Mouse (Mus musculus) MEL (cell line): ENCODE data around the gene Drg1. TPM values are rescaled to one million over a fixed set of nuclear protein-coding genes. Genes with fewer than 3 reads are reported as not detected.
A peak's percentile ranks its signal among the peaks of the same experiment; 100 is the strongest.

ENCODE experiments used
- DNase-seq: peaks from one replicate; pipeline ENCODE4 v3.0.0; 2011; ENCODE audit warnings: low read depth, low spot score
- H3K27ac ChIP-seq: 2 replicates; pipeline ENCODE4 v1.5.1; 2012; ENCODE audit warnings: low read depth, mild to moderate bottlenecking, control low read depth, low read length, moderate library complexity; ENCODE audit not compliant: control insufficient read depth
- H3K27me3 ChIP-seq, 2 experiments: fragments of 150-350 bp in 1 of 2; sonication (generic) in 1 of 2; 2 replicates each; pipeline ENCODE4 v1.6.1; 2012; ENCODE audit warnings: low read length in 2 of 2, mild to moderate bottlenecking in 2 of 2, improper control_type of control experiment in 1 of 2, moderate library complexity in 1 of 2; ENCODE audit not compliant: insufficient read depth in 2 of 2, control insufficient read depth in 1 of 2
- H3K36me3 ChIP-seq, 2 experiments: 2 replicates each; pipeline ENCODE4 v1.6.1; 2012 to 2014; ENCODE audit warnings: low read length in 2 of 2, improper control_type of control experiment in 1 of 2, inconsistent platforms in 1 of 2, mild to moderate bottlenecking in 1 of 2; ENCODE audit not compliant: insufficient read depth in 2 of 2, control insufficient read depth in 1 of 2
- H3K4me1 ChIP-seq, 2 experiments: fragments of 150-350 bp in 1 of 2; sonication (generic) in 1 of 2; 2 replicates each; pipeline ENCODE4 v1.6.1; 2012; ENCODE audit warnings: low read length in 2 of 2, improper control_type of control experiment in 1 of 2, mild to moderate bottlenecking in 1 of 2; ENCODE audit not compliant: insufficient read depth in 2 of 2, control insufficient read depth in 1 of 2
- H3K4me3 ChIP-seq, 2 experiments: fragments of 150-350 bp in 1 of 2; sonication (generic) in 1 of 2; 2 replicates each; pipeline ENCODE4 v1.5.1; 2012; ENCODE audit warnings: low read depth in 2 of 2, low read length in 2 of 2, mild to moderate bottlenecking in 2 of 2, moderate library complexity in 2 of 2, control low read depth in 1 of 2, improper control_type of control experiment in 1 of 2; ENCODE audit not compliant: control insufficient read depth in 1 of 2, insufficient read depth in 1 of 2
- H3K79me2 ChIP-seq: 2 replicates; pipeline ENCODE4 v1.6.1; 2012; ENCODE audit warnings: mild to moderate bottlenecking, low read length, moderate library complexity; ENCODE audit not compliant: control insufficient read depth, poor library complexity, insufficient read depth
- H3K9ac ChIP-seq: 2 replicates; pipeline ENCODE4 v1.6.1; 2012; ENCODE audit warnings: low read depth, mild to moderate bottlenecking, control low read depth, low read length, moderate library complexity; ENCODE audit not compliant: control insufficient read depth, poor library complexity, severe bottlenecking
- H3K9me3 ChIP-seq: fragments of 150-350 bp; sonication (generic); replicated peaks from 2 replicates; pipeline ENCODE4 v1.6.1; 2012; ENCODE audit warnings: mild to moderate bottlenecking, low read length, improper control_type of control experiment, moderate library complexity; ENCODE audit not compliant: insufficient read depth
- BHLHE40 ChIP-seq: IDR thresholded peaks from 2 replicates; pipeline ENCODE4 v1.6.1; 2012; ENCODE audit warnings: low read depth, mild to moderate bottlenecking, inconsistent platforms, low read length, improper control_type of control experiment, borderline replicate concordance
- CHD1 ChIP-seq: IDR thresholded peaks from 2 replicates; pipeline ENCODE4 v1.6.1; 2012; ENCODE audit warnings: low read depth, mild to moderate bottlenecking, inconsistent platforms, low read length, improper control_type of control experiment
- CHD2 ChIP-seq: IDR thresholded peaks from 2 replicates; pipeline ENCODE4 v1.6.1; 2011; ENCODE audit warnings: low read length, improper control_type of control experiment
- CTCF ChIP-seq, 3 experiments: IDR thresholded peaks in 2 of 3; conservative IDR thresholded peaks in 1 of 3; 2 replicates each; pipeline ENCODE4 v1.5.1; 2011 to 2012; ENCODE audit warnings: low read length in 3 of 3, low read depth in 2 of 3, mild to moderate bottlenecking in 2 of 3, improper control_type of control experiment in 1 of 3, inconsistent platforms in 1 of 3, mixed read lengths in 1 of 3, moderate library complexity in 1 of 3; ENCODE audit not compliant: control insufficient read depth in 1 of 3, insufficient read depth in 1 of 3, poor library complexity in 1 of 3, severe bottlenecking in 1 of 3
- E2F4 ChIP-seq: IDR thresholded peaks from 2 replicates; pipeline ENCODE4 v1.6.1; 2011; ENCODE audit warnings: low read depth, low read length, improper control_type of control experiment, borderline replicate concordance
- ELF1 ChIP-seq: IDR thresholded peaks from 2 replicates; pipeline ENCODE4 v1.6.1; 2014; ENCODE audit warnings: low read depth, mild to moderate bottlenecking, inconsistent platforms, low read length, improper control_type of control experiment, moderate library complexity
- EP300 ChIP-seq, 2 experiments: IDR thresholded peaks; 2 replicates each; pipeline ENCODE4 v1.6.1; 2011; ENCODE audit warnings: improper control_type of control experiment in 2 of 2, low read length in 2 of 2, low read depth in 1 of 2, mild to moderate bottlenecking in 1 of 2
- ETS1 ChIP-seq: IDR thresholded peaks from 2 replicates; pipeline ENCODE4 v1.6.1; 2012; ENCODE audit warnings: low read depth, mild to moderate bottlenecking, inconsistent platforms, low read length, improper control_type of control experiment, moderate library complexity
- GABPA ChIP-seq: IDR thresholded peaks from 2 replicates; pipeline ENCODE4 v1.6.1; 2012; ENCODE audit warnings: low read depth, mild to moderate bottlenecking, inconsistent platforms, low read length, improper control_type of control experiment, moderate library complexity
- JUND ChIP-seq: IDR thresholded peaks from 2 replicates; pipeline ENCODE4 v1.6.1; 2011; ENCODE audit warnings: low read depth, mild to moderate bottlenecking, improper control_type of control experiment, low read length
- KAT2A ChIP-seq: conservative IDR thresholded peaks from 2 replicates; pipeline ENCODE4 v1.6.1; 2012; ENCODE audit warnings: low read depth, low read length, improper control_type of control experiment, inconsistent platforms
- MAFK ChIP-seq: IDR thresholded peaks from 2 replicates; pipeline ENCODE4 v1.6.1; 2011; ENCODE audit warnings: low read depth, mild to moderate bottlenecking, low read length, improper control_type of control experiment, borderline replicate concordance
- MAX ChIP-seq: IDR thresholded peaks from 2 replicates; pipeline ENCODE4 v1.6.1; 2011; ENCODE audit warnings: low read length, improper control_type of control experiment
- MAZ ChIP-seq: IDR thresholded peaks from 2 replicates; pipeline ENCODE4 v1.6.1; 2012; ENCODE audit warnings: low read depth, mild to moderate bottlenecking, inconsistent platforms, low read length, improper control_type of control experiment
- MEF2A ChIP-seq: IDR thresholded peaks from 2 replicates; pipeline ENCODE4 v1.6.1; 2014; ENCODE audit warnings: low read depth, mild to moderate bottlenecking, inconsistent platforms, low read length, improper control_type of control experiment; ENCODE audit not compliant: poor library complexity, insufficient replicate concordance, severe bottlenecking; ENCODE audit errors: extremely low read depth
- MXI1 ChIP-seq: IDR thresholded peaks from 2 replicates; pipeline ENCODE4 v1.6.1; 2011; ENCODE audit warnings: mild to moderate bottlenecking, low read depth, low read length, improper control_type of control experiment
- MYC ChIP-seq: IDR thresholded peaks from 2 replicates; pipeline ENCODE4 v1.6.1; 2011; ENCODE audit warnings: low read depth, mild to moderate bottlenecking, low read length, improper control_type of control experiment, moderate library complexity
- NELFE ChIP-seq: IDR thresholded peaks from 2 replicates; pipeline ENCODE4 v1.6.1; 2011; ENCODE audit warnings: low read depth, low read length, improper control_type of control experiment
- NRF1 ChIP-seq: IDR thresholded peaks from 2 replicates; pipeline ENCODE4 v1.6.1; 2014; ENCODE audit warnings: low read depth, mild to moderate bottlenecking, inconsistent platforms, low read length, improper control_type of control experiment, moderate library complexity; ENCODE audit not compliant: poor library complexity, insufficient read depth, severe bottlenecking
- POLR2A ChIP-seq, 2 experiments: IDR thresholded peaks; 2 replicates each; pipeline ENCODE4 v1.6.1; 2011 to 2012; ENCODE audit warnings: low read length in 2 of 2, mild to moderate bottlenecking in 2 of 2, control low read depth in 1 of 2, improper control_type of control experiment in 1 of 2, low read depth in 1 of 2, moderate library complexity in 1 of 2; ENCODE audit not compliant: control insufficient read depth in 1 of 2, insufficient read depth in 1 of 2, poor library complexity in 1 of 2
- POLR2AphosphoS2 ChIP-seq: IDR thresholded peaks from 2 replicates; pipeline ENCODE4 v1.6.1; 2011; ENCODE audit warnings: low read length, improper control_type of control experiment
- POLR2AphosphoS5 ChIP-seq: IDR thresholded peaks from 2 replicates; pipeline ENCODE4 v1.6.1; 2012; ENCODE audit warnings: low read depth, borderline replicate concordance, mild to moderate bottlenecking, inconsistent platforms, low read length, moderate library complexity, mixed read lengths
- RAD21 ChIP-seq: IDR thresholded peaks from 2 replicates; pipeline ENCODE4 v1.6.1; 2011; ENCODE audit warnings: mild to moderate bottlenecking, low read depth, low read length, improper control_type of control experiment
- RCOR1 ChIP-seq: IDR thresholded peaks from 2 replicates; pipeline ENCODE4 v1.6.1; 2012; ENCODE audit warnings: low read depth, mild to moderate bottlenecking, inconsistent platforms, low read length, improper control_type of control experiment
- TAL1 ChIP-seq: IDR thresholded peaks from 2 replicates; pipeline ENCODE4 v1.6.1; 2012; ENCODE audit warnings: mild to moderate bottlenecking, inconsistent platforms, low read length, moderate library complexity, mixed read lengths
- USF1 ChIP-seq: IDR thresholded peaks from 2 replicates; pipeline ENCODE4 v1.6.1; 2014; ENCODE audit warnings: low read depth, mild to moderate bottlenecking, inconsistent platforms, low read length, improper control_type of control experiment, moderate library complexity
- USF2 ChIP-seq, 2 experiments: IDR thresholded peaks; 2 replicates each; pipeline ENCODE4 v1.6.1; 2011 to 2012; ENCODE audit warnings: improper control_type of control experiment in 2 of 2, low read length in 2 of 2, borderline replicate concordance in 1 of 2, inconsistent platforms in 1 of 2, low read depth in 1 of 2, mild to moderate bottlenecking in 1 of 2; ENCODE audit not compliant: insufficient read depth in 1 of 2
- ZC3H11A ChIP-seq: IDR thresholded peaks from 2 replicates; pipeline ENCODE4 v1.6.1; 2012; ENCODE audit warnings: low read depth, mild to moderate bottlenecking, inconsistent platforms, low read length, improper control_type of control experiment
- ZKSCAN1 ChIP-seq: IDR thresholded peaks from 2 replicates; pipeline ENCODE4 v1.6.1; 2012; ENCODE audit warnings: low read depth, mild to moderate bottlenecking, inconsistent platforms, low read length, improper control_type of control experiment, moderate library complexity
- ZMIZ1 ChIP-seq: IDR thresholded peaks from 2 replicates; pipeline ENCODE4 v1.6.1; 2012; ENCODE audit warnings: low read depth, mild to moderate bottlenecking, inconsistent platforms, low read length, improper control_type of control experiment, moderate library complexity
- polyA plus RNA-seq, 2 experiments: library from polyadenylated mRNA; stranded (reverse) in 1 of 2; unstranded in 1 of 2; fragments of >175 nt in 1 of 2; fragments of >200 nt in 1 of 2; gene quantifications; 2 replicates each; pipeline versions ENCODE4 v1.2.1 to v1.2.4; 2012; ENCODE audit warnings: low replicate concordance in 2 of 2, low read depth in 1 of 2; ENCODE audit not compliant: insufficient read length in 2 of 2, insufficient read depth in 1 of 2, missing spikeins in 1 of 2
- total RNA-seq: library from RNA; depleted of rRNA; stranded (reverse); fragments of 300-350 nt; gene quantifications from 2 replicates; pipeline ENCODE4 v1.2.3, GENCODE M21; 2012

Gene Drg1
- total and polyA plus RNA-seq, 3 experiments, result 161 to 1,664 (median 212) TPM

- H3K79me2 ChIP-seq, result peaks cover 51% of the 10 kb centered on the region
- no peak overlapping the region for H3K27ac ChIP-seq
- no peak overlapping the region for H3K9ac ChIP-seq
- H3K36me3 ChIP-seq, result peaks cover 18 to 20% of the 10 kb centered on the region in 2 experiments
- H3K4me3 ChIP-seq, result no peak overlapping the region
- no peaks in the 10 kb centered on the region for H3K9me3 ChIP-seq
- TF ChIP-seq MAFK (no peak), E2F4 (no peak), RCOR1 (no peak), ELF1 (no peak), NRF1 (no peak), EP300 (IDR thresholded peaks at IDR 0.05; ENCODE audit: low read depth in 1 of 2, low read length in 2 of 2) (no peak), ZMIZ1 (no peak), KAT2A (no peak), CTCF (IDR thresholded peaks at IDR 0.05 in 2 of 3, conservative IDR thresholded peaks at IDR 0.05 in 1 of 3; ENCODE audit: control insufficient read depth in 1 of 3, insufficient read depth in 1 of 3, low read depth in 2 of 3, low read length in 3 of 3, poor library complexity in 1 of 3, severe bottlenecking in 1 of 3) (no peak), USF2 (IDR thresholded peaks at IDR 0.05; ENCODE audit: borderline replicate concordance in 1 of 2, insufficient read depth in 1 of 2, low read depth in 1 of 2, low read length in 2 of 2) (no peak), TAL1 (no peak), MXI1 (no peak), USF1 (no peak), MEF2A (no peak), MYC (no peak), ZC3H11A (no peak), CHD1 (no peak), POLR2AphosphoS5 (no peak), POLR2A (IDR thresholded peaks at IDR 0.05; ENCODE audit: control insufficient read depth in 1 of 2, insufficient read depth in 1 of 2, low read depth in 1 of 2, low read length in 2 of 2, poor library complexity in 1 of 2) (no peak), MAZ (no peak)
- TF ChIP-seq, all 39 proteins: peak for 0
- peaks cover 0 to 25% of the 10 kb centered on the region in 2 experiments; a peak in 3 of 4 replicates for H3K4me1 ChIP-seq
- H3K27me3 ChIP-seq, result no peaks in the 10 kb centered on the region
- DNase-seq, result no peak
Observed at GRCm38 (mm10) chr11:3294641-3295040, 28.4 kb upstream of the Drg1 start.

GRCm38 (mm10) chr11:3293361-3293760 lies 27.1 kb upstream of the Drg1 start:
- Histone ChIP-seq H3K9me3 (no peaks in the 10 kb centered on the region), H3K36me3 (peaks cover 11 to 20% of the 10 kb centered on the region in 2 experiments), H3K4me3 (peak overlapping the region; percentile 77 to 90; a peak in 1 of 4 replicates), H3K9ac (peak overlapping the region; percentile 98), H3K79me2 (peaks cover 60% of the 10 kb centered on the region), H3K27ac (no peak overlapping the region), H3K4me1 (peaks cover 0 to 31% of the 10 kb centered on the region in 2 experiments; a peak in 3 of 4 replicates), H3K27me3 (no peaks in the 10 kb centered on the region)
- TF ChIP-seq MAX (no peak), RAD21 (no peak), POLR2AphosphoS2 (no peak), ZKSCAN1 (no peak), MAZ (no peak), ZMIZ1 (no peak), GABPA (no peak), USF2 (IDR thresholded peaks at IDR 0.05; ENCODE audit: borderline replicate concordance in 1 of 2, insufficient read depth in 1 of 2, low read depth in 1 of 2, low read length in 2 of 2) (no peak), BHLHE40 (no peak), NELFE (no peak), JUND (no peak), ETS1 (no peak), POLR2A (IDR thresholded peaks at IDR 0.05; ENCODE audit: control insufficient read depth in 1 of 2, insufficient read depth in 1 of 2, low read depth in 1 of 2, low read length in 2 of 2, poor library complexity in 1 of 2) (no peak), CHD2 (no peak), ZC3H11A (no peak)
- no peak for DNase-seq
